Mouse (Mus musculus): Measurements from ENCODE around the gene Epb41l4b. TPM values are rescaled to one million over a fixed set of nuclear protein-coding genes. Genes with fewer than 3 reads are reported as not detected.
A peak's percentile ranks its signal among the peaks of the same experiment; 100 is the strongest.

Gene Epb41l4b
- polyA plus RNA-seq, 1 experiment = 16.9 TPM

GRCm38 (mm10) chr4:57040481-57040880, 102.8 kb downstream of the Epb41l4b start:
- TF ChIP-seq EP300 (IDR thresholded peaks at IDR 0.05; ENCODE audit: insufficient read depth, low read depth, low read length) (0 out of 2 replicates have a peak, but pooled peaks have one; percentile 19), POLR2A (IDR thresholded peaks at IDR 0.05; ENCODE audit: insufficient read depth, low read length) (no peak)
- peaks cover 3% of the 10 kb centered on the region for H3K9me3 ChIP-seq (replicated peaks; ENCODE audit: control insufficient read depth, insufficient read depth, low read length, poor library complexity, severe bottlenecking)
- H3K27me3 ChIP-seq (ENCODE audit: control insufficient read depth, insufficient read depth, low read length, poor library complexity, severe bottlenecking) = no peaks in the 10 kb centered on the region
- H3K27ac ChIP-seq (ENCODE audit: insufficient read depth, low read length) = no peak overlapping the region
- H3K36me3 ChIP-seq (ENCODE audit: control insufficient read depth, insufficient read depth, low read length, poor library complexity, severe bottlenecking) = no peaks in the 10 kb centered on the region
- H3K4me3 ChIP-seq (ENCODE audit: low read depth, low read length) = no peak overlapping the region
- H3K4me1 ChIP-seq (ENCODE audit: control insufficient read depth, insufficient read depth, low read length) = peaks cover 4% of the 10 kb centered on the region
- no peak overlapping the region for H3K9ac ChIP-seq (ENCODE audit: low read depth, poor library complexity, severe bottlenecking)

GRCm38 (mm10) chr4:57039127-57040031, 103.9 kb downstream of the Epb41l4b start:
- Histone ChIP-seq H3K4me3 (ENCODE audit: low read depth, low read length) (no peak overlapping the region), H3K27ac (ENCODE audit: insufficient read depth, low read length) (no peak overlapping the region), H3K9ac (ENCODE audit: low read depth, poor library complexity, severe bottlenecking) (no peak overlapping the region), H3K36me3 (ENCODE audit: control insufficient read depth, insufficient read depth, low read length, poor library complexity, severe bottlenecking) (no peaks in the 10 kb centered on the region), H3K9me3 (replicated peaks; ENCODE audit: control insufficient read depth, insufficient read depth, low read length, poor library complexity, severe bottlenecking) (peaks cover 3% of the 10 kb centered on the region), H3K4me1 (ENCODE audit: control insufficient read depth, insufficient read depth, low read length) (peaks cover 4% of the 10 kb centered on the region), H3K27me3 (ENCODE audit: control insufficient read depth, insufficient read depth, low read length, poor library complexity, severe bottlenecking) (no peaks in the 10 kb centered on the region)
- TF ChIP-seq POLR2A (IDR thresholded peaks at IDR 0.05; ENCODE audit: insufficient read depth, low read length) = no peak
- TF ChIP-seq EP300 (IDR thresholded peaks at IDR 0.05; ENCODE audit: insufficient read depth, low read depth, low read length) = no peak
- TF ChIP-seq CTCF (IDR thresholded peaks at IDR 0.05; ENCODE audit: low read depth, low read length) = no peak

GRCm38 (mm10) chr4:57037554-57037953, 105.7 kb downstream of the Epb41l4b start:
- TF ChIP-seq EP300 (IDR thresholded peaks at IDR 0.05; ENCODE audit: insufficient read depth, low read depth, low read length) (no peak), POLR2A (IDR thresholded peaks at IDR 0.05; ENCODE audit: insufficient read depth, low read length) (no peak), CTCF (IDR thresholded peaks at IDR 0.05; ENCODE audit: low read depth, low read length) (no peak)
- H3K9me3 ChIP-seq (replicated peaks; ENCODE audit: control insufficient read depth, insufficient read depth, low read length, poor library complexity, severe bottlenecking) = peaks cover 3% of the 10 kb centered on the region; the same call in 1 of the 2 replicates
- no peak overlapping the region for H3K9ac ChIP-seq (ENCODE audit: low read depth, poor library complexity, severe bottlenecking)
- H3K36me3 ChIP-seq (ENCODE audit: control insufficient read depth, insufficient read depth, low read length, poor library complexity, severe bottlenecking) = no peaks in the 10 kb centered on the region
- no peak overlapping the region for H3K4me3 ChIP-seq (ENCODE audit: low read depth, low read length)
- no peaks in the 10 kb centered on the region for H3K27me3 ChIP-seq (ENCODE audit: control insufficient read depth, insufficient read depth, low read length, poor library complexity, severe bottlenecking)
- H3K27ac ChIP-seq (ENCODE audit: insufficient read depth, low read length) = no peak overlapping the region
- peaks cover 4% of the 10 kb centered on the region for H3K4me1 ChIP-seq (ENCODE audit: control insufficient read depth, insufficient read depth, low read length)

- Histone ChIP-seq H3K9ac (ENCODE audit: low read depth, poor library complexity, severe bottlenecking) (no peak overlapping the region), H3K36me3 (ENCODE audit: control insufficient read depth, insufficient read depth, low read length, poor library complexity, severe bottlenecking) (no peaks in the 10 kb centered on the region), H3K4me1 (ENCODE audit: control insufficient read depth, insufficient read depth, low read length) (no peaks in the 10 kb centered on the region), H3K4me3 (ENCODE audit: low read depth, low read length) (no peak overlapping the region), H3K9me3 (replicated peaks; ENCODE audit: control insufficient read depth, insufficient read depth, low read length, poor library complexity, severe bottlenecking) (no peaks in the 10 kb centered on the region), H3K27me3 (ENCODE audit: control insufficient read depth, insufficient read depth, low read length, poor library complexity, severe bottlenecking) (no peaks in the 10 kb centered on the region), H3K27ac (ENCODE audit: insufficient read depth, low read length) (no peak overlapping the region)
- TF ChIP-seq POLR2A (IDR thresholded peaks at IDR 0.05; ENCODE audit: insufficient read depth, low read length) (no peak), EP300 (IDR thresholded peaks at IDR 0.05; ENCODE audit: insufficient read depth, low read depth, low read length) (no peak), CTCF (IDR thresholded peaks at IDR 0.05; ENCODE audit: low read depth, low read length) (peak; percentile 33)
Observed at GRCm38 (mm10) chr4:57034169-57034568, 109.1 kb downstream of the Epb41l4b start.

GRCm38 (mm10) chr4:57031440-57031839, 111.8 kb downstream of the Epb41l4b start:
- Histone ChIP-seq H3K4me1 (ENCODE audit: control insufficient read depth, insufficient read depth, low read length) (no peaks in the 10 kb centered on the region), H3K4me3 (ENCODE audit: low read depth, low read length) (no peak overlapping the region), H3K9ac (ENCODE audit: low read depth, poor library complexity, severe bottlenecking) (no peak overlapping the region), H3K36me3 (ENCODE audit: control insufficient read depth, insufficient read depth, low read length, poor library complexity, severe bottlenecking) (no peaks in the 10 kb centered on the region), H3K27me3 (ENCODE audit: control insufficient read depth, insufficient read depth, low read length, poor library complexity, severe bottlenecking) (no peaks in the 10 kb centered on the region), H3K9me3 (replicated peaks; ENCODE audit: control insufficient read depth, insufficient read depth, low read length, poor library complexity, severe bottlenecking) (no peaks in the 10 kb centered on the region), H3K27ac (ENCODE audit: insufficient read depth, low read length) (no peak overlapping the region)
- TF ChIP-seq EP300 (IDR thresholded peaks at IDR 0.05; ENCODE audit: insufficient read depth, low read depth, low read length) (no peak), POLR2A (IDR thresholded peaks at IDR 0.05; ENCODE audit: insufficient read depth, low read length) (no peak), CTCF (IDR thresholded peaks at IDR 0.05; ENCODE audit: low read depth, low read length) (no peak)

- Histone ChIP-seq H3K27me3 (ENCODE audit: control insufficient read depth, insufficient read depth, low read length, poor library complexity, severe bottlenecking) (no peaks in the 10 kb centered on the region), H3K4me1 (ENCODE audit: control insufficient read depth, insufficient read depth, low read length) (no peaks in the 10 kb centered on the region), H3K4me3 (ENCODE audit: low read depth, low read length) (no peak overlapping the region), H3K9me3 (replicated peaks; ENCODE audit: control insufficient read depth, insufficient read depth, low read length, poor library complexity, severe bottlenecking) (no peaks in the 10 kb centered on the region), H3K27ac (ENCODE audit: insufficient read depth, low read length) (no peak overlapping the region), H3K9ac (ENCODE audit: low read depth, poor library complexity, severe bottlenecking) (no peak overlapping the region), H3K36me3 (ENCODE audit: control insufficient read depth, insufficient read depth, low read length, poor library complexity, severe bottlenecking) (no peaks in the 10 kb centered on the region)
- TF ChIP-seq CTCF (IDR thresholded peaks at IDR 0.05; ENCODE audit: low read depth, low read length) (no peak), POLR2A (IDR thresholded peaks at IDR 0.05; ENCODE audit: insufficient read depth, low read length) (no peak), EP300 (IDR thresholded peaks at IDR 0.05; ENCODE audit: insufficient read depth, low read depth, low read length) (no peak)
Observed at GRCm38 (mm10) chr4:57027954-57028353, 115.3 kb downstream of the Epb41l4b start.

All from ES-Bruce4 (cell line).